Mouse (Mus musculus) frontal cortex, adult (tissue): ENCODE data around the gene Gjc2.

ENCODE experiments used
- ATAC-seq: cut with Nextera tagmentation; 2 replicates; pipeline ENCODE4 v1.9.2; 2017; ENCODE audit warnings: mild to moderate bottlenecking, moderate library complexity, mixed read lengths; ENCODE audit not compliant: low TSS enrichment

The Gjc2 gene

GRCm38 (mm10) chr11:59161398-59161797 is 21.6 kb downstream of the Gjc2 start:
- ATAC-seq: no peak

- ATAC-seq: no peak
These were observed 23.5 kb downstream of the Gjc2 start for GRCm38 (mm10) chr11:59159558-59159957.

DNA sequence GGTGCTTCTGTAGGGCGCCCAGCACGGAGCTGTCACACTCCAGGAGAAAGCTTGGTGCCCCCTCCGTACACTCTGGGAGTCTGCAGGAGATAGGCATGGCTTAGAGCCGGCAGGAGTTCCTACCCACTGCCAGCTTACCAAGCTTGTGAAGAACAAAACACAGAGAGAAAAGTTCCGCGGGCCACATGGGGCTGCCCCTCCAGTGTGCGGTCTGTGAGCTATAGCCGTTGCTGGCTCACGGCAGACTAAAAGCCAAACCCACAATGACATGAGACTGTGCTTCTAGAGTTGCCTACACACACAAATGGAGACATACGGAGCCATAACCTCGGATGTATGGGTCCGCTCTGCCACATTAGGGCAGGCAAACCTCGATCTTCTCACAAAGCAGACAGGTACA is 23.9 kb downstream of the Gjc2 start:
- ATAC-seq: no peak

DNA sequence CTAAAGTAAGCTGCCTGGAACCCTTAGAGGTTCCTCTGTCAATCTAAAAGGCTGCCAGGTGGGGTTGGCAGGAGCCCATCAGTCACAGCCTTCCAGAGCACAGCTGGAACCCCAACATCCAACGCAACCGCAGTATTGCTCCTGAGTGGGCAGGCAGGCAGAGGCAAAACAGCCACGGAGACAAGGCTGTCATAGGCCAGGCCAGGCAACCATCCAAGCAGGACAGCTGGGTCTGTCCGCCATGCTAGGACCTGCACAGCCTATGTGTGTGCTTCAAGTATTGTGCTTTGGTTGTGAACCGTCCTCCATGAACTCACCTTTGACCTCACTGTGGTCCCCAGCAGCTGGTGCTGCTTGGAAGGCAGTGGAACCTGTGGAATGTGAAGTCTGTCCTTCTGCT is 27.1 kb downstream of the Gjc2 start:
- ATAC-seq: no peak

GRCm38 (mm10) chr11:59154220-59154619 is 28.8 kb downstream of the Gjc2 start:
- no peak for ATAC-seq

DNA sequence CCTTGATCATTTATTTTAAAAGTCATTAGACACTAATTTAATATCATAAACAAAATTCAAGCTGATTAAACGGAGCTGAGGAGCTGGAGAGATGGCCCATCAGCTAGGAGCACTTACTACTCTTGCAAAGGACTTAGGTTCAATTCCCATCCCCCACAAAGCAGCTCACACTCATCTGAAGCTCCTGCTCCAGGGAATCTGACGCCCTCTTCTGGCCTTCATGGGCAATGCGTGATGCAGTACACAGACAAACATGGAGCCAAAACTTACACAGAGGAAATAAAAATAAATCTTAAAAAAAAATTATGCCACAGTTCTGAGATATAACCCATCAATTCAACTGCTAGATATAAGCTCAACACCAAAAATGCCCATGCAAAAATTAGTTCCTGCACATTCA is 31.3 kb downstream of the Gjc2 start:
- ATAC-seq: no peak

DNA sequence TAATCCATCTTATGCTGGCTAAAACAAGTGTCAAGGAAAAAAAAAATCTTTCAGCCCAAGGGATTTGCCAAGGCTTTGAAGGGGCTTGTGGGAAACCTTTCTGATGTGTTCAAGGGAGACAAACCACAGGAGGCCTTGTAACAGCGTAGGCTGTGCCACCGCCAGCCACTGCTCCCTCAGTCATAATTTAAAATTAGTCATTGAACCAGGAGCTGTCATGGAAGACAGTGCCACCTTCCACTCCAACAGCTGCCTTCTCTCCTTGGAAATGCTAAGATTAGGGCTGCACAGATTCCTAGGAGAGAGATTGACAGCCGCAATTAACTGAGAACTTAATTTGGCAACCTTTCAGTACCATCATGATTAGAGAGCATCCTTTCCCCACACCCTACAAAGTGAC is 33.7 kb downstream of the Gjc2 start:
- no peak for ATAC-seq

DNA sequence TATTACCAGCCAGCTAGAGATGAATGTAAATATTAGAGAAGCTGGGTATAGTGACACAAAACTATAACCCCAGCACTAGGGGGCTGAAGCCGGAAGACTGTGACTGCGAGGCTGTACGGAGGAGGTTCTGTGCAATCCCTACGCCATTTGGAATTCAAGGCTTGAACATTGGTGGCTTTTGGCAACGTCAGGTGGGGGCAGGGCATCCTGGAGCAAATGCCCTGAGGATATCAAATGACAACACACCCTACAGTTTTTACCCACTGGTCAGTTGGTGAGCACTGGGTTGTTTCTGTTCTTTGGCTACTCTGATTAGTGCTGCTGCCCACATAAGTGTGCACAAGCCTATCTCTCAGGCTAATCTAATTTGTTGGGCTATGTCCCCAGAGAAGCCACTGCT is 40.1 kb downstream of the Gjc2 start:
- ATAC-seq: no peak

DNA sequence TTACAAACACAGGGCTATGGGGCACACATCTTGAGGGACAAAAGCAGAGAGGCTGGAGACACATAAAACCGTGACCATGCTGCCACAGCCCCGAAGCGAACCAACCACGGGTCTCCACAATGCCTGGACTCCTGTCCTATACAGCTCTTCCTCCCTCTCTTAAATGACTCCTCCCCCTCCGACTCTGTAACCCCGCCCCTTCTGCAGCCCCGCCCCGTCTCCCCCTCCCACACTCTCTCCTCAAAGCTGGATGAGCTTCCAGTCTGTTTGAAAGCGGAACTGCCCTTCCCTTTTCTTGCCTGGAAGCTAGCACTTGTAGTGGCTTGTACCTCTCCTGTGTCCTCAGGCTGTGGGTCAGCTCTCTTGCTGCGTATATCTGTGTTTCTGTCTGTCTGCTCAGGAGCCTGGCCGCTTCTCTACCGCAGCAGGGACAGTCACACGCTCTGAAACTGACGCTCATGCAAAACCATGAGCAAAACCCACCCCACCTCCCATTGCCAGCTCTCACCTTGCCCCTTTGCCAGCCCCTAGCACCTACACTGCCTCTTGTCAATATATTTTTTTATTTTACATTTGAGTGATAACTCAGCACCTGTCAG is 41.1 kb downstream of the Gjc2 start:
- no peak for ATAC-seq

DNA sequence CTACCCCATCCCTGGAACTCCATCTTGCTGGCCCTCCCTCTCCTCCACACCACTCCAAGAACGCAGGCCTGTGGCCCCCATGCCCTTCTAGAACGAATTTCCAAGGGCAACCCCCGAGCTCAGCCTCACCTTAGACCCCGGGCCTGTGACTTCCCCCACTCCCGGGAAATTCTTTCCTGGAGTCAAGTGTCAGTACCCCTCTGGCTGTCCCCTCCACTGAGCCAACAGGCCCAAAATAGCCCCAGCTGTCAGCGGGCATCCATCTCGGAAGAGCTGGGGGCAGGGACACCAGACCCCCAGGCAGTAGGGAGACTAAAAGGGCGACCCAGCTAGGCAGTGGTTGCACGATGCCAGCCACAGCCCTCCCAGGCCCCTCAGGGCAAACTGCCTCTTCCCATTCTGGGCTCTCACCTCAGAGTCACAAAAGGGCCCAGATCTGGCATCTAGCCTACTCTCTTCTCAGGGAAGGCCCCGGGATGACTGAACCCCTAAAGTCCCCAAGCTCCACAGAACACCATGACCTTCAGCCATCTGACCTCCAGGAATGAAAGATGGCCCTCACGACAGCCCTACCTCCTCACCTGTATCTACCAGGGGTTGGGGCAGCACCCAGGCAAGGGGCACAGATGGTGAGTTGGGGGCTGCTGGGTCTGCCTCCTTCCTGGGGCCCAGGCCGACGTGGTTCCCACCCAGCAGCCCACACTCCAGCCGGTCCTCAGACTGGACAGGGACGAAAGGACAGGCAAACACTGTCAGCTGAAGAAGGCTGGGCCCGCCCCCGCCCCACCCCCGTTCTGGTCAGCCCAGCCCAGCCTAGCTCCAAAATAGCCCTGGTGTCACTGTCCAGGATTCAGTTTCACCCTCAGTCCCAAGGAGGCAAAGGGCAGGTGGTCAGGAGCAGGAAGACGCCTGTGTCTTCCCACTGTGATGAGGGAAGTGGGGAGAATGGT is 44.2 kb downstream of the Gjc2 start:
- ATAC-seq: no peak

DNA sequence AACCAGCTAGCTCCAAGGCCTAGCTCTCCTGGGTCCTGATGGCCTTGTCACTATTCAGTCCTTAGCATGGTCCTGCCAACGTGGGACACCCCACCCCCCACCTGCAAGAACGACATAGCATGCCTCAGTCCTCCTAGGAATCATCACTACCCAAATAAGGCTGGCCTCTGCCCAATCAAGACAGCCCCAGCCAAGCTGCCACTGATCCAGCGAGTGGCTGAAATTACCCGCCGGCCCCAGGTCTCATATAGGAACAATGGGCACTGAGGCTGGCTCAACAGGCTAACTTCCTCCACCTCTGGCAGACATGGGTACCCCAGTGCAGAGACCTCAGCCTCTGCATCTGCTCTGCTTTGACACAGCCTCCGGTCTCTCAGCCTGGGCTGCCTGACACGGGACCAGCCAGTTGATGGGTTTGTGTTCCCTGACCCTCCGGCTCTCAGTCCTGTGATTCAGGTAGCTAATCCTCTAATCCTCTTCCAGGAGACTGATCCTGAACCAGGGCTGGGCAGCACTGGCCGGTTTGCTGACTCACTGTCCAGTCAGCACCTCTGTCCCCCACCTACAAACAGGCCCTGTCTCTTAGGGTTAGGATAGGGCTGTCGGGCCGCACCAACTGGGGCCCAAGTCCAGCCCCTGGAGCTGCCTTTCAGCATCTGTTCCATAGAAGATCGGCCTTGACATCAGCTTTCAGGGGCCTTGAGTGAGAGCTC is 45.9 kb downstream of the Gjc2 start:
- ATAC-seq: no peak

GRCm38 (mm10) chr11:59135904-59136452 is 47.0 kb downstream of the Gjc2 start, which contains the start of gene Obscn:
Gene Obscn, minus strand, starts transcription at chr11:59136402.
- no peak; the same call in 1 of the 2 replicates for ATAC-seq

GRCm38 (mm10) chr11:59135051-59135820 is 47.8 kb downstream of the Gjc2 start:
- no peak for ATAC-seq

DNA sequence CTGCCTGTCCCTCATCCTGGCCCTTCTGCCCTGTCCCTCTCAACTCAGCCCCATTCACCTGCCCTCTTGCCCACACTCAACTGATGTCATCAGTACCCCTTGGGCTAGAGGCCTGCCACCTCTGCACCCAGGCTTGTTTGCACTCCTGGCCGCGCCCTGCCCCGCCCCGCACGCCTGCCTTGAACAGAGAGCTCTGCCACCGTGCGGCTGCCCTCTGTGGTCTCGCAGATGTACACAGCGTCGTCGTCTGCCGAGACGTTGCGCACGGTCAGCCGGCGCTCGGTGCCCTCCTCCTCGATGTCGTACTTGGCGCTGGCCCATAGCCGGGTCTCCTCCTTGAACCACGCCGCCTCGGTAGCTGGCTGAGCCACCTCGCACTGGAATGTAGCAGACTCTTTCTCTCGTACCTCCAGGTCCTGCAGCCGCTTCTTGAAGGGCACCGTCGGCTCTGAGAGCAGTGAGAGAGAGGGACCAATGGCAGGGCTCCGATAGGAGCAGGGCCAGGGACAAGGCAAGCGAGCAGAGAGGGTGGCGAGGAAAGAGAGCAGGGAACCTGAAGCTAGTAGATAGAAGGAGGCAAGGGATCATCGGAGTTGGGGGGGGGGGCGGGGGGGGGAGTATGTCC is 48.5 kb downstream of the Gjc2 start:
- ATAC-seq: no peak

DNA sequence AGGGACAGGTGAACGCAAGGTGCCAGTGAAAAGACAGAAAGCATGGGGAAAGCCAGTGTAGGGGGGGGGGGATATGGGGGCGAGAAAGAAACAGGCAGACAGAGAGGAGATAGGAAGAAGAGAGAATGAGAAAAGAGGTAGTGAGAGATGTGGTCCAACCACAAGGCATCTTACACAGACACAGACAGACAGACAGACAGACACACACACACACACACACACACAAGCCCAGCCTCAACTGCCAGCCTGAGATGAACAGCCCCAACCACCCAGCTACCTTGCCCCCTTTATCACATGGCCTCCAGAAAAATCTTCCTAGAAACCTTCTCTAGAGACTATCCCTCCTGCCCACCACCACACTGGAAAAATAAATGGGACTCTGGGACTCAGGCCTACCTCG is 50.9 kb downstream of the Gjc2 start:
- no peak for ATAC-seq

- no peak for ATAC-seq
These were observed 51.6 kb downstream of the Gjc2 start for GRCm38 (mm10) chr11:59131348-59131919.

- no peak for ATAC-seq
These were observed 52.2 kb downstream of the Gjc2 start for GRCm38 (mm10) chr11:59130782-59131181.
